Mouse (Mus musculus) hindbrain, embryonic 14.5 days (tissue): ENCODE measurements around the gene Dalrd3. TPM values are rescaled to one million over a fixed set of nuclear protein-coding genes. Genes with fewer than 3 reads are reported as not detected.

Experiments
- ATAC-seq: fragments of 200-750 bp; cut with Nextera tagmentation; 2 replicates; pipeline ENCODE4 v1.8.0; 2017; ENCODE audit warnings: moderate number of reproducible peaks, mild to moderate bottlenecking, moderate TSS enrichment, moderate library complexity; ENCODE audit not compliant: low FRiP score
- DNase-seq: peaks from one replicate; pipeline ENCODE4 v3.0.0-alpha.2; 2015; ENCODE audit warnings: low spot score
- H3K27ac ChIP-seq: fragments of 300-500 bp; sonication (generic); 2 replicates; pipeline ENCODE4 v1.5.1; 2014; ENCODE audit warnings: mild to moderate bottlenecking, moderate library complexity
- H3K27me3 ChIP-seq: fragments of 300-500 bp; sonication (generic); 2 replicates; pipeline ENCODE4 v1.6.1; 2014; ENCODE audit warnings: mild to moderate bottlenecking, low read length, mixed read lengths; ENCODE audit not compliant: control insufficient read depth, insufficient read depth
- H3K36me3 ChIP-seq: fragments of 300-500 bp; sonication (generic); replicated peaks from 2 replicates; pipeline ENCODE4 v1.6.1; 2014; ENCODE audit not compliant: control insufficient read depth, insufficient read depth
- H3K4me1 ChIP-seq: fragments of 300-500 bp; sonication (generic); replicated peaks from 2 replicates; pipeline ENCODE4 v1.6.1; 2014; ENCODE audit warnings: antibody characterized with exemption, low read length, mixed read lengths; ENCODE audit not compliant: control insufficient read depth, insufficient read depth
- H3K4me2 ChIP-seq: fragments of 300-500 bp; sonication (generic); replicated peaks from 2 replicates; pipeline ENCODE4 v1.6.1; 2014; ENCODE audit warnings: mild to moderate bottlenecking, moderate library complexity
- H3K4me3 ChIP-seq: fragments of 300-500 bp; sonication (generic); replicated peaks from 2 replicates; pipeline ENCODE4 v1.5.1; 2014; ENCODE audit warnings: mild to moderate bottlenecking, low read length
- H3K9ac ChIP-seq: fragments of 300-500 bp; sonication (generic); 2 replicates; pipeline ENCODE4 v1.6.1; 2014
- H3K9me3 ChIP-seq: fragments of 300-500 bp; sonication (generic); 2 replicates; pipeline ENCODE4 v1.6.1; 2016; ENCODE audit warnings: low read length; ENCODE audit not compliant: control insufficient read depth
- WGBS: fragments of 180-500 bp; shearing (Covaris S2); extraction: QIAGEN DNeasy Blood & Tissue Kit; methylation state at CpG from one replicate; pipeline ENCODE4 v1.1.7; 2014; 5-methylcytosine and 5-hydroxymethylcytosine counted together
- polyA plus RNA-seq: library from polyadenylated mRNA; unstranded; fragments of >200 nt; fragmentation: Nextera tagmentation; extraction: Ambion mirVana; gene quantifications from 2 replicates; pipeline ENCODE4 v1.2.1, GENCODE M21; 2014

Gene Dalrd3
- polyA plus RNA-seq, 1 experiment from 2014 or later = 242 TPM

- H3K27me3 ChIP-seq = no peaks in the 10 kb centered on the region
- peak within 1 kb of the TSS; percentile 84 for H3K9ac ChIP-seq
- peak within 1 kb of the TSS; percentile 95 for H3K27ac ChIP-seq
- peak within 1 kb of the TSS; percentile 63 for H3K4me3 ChIP-seq
- peak; percentile 94 for DNase-seq
- no peaks in the 10 kb centered on the region for H3K9me3 ChIP-seq
- peak within 1 kb of the TSS; percentile 84 for H3K4me2 ChIP-seq
- peak; percentile 97 for ATAC-seq
- peaks cover 47% of the 10 kb centered on the region for H3K36me3 ChIP-seq
- WGBS = 3% methylated on average over 51 of the region's 51 CpGs
- peaks cover 48% of the 10 kb centered on the region for H3K4me1 ChIP-seq
Measured at GRCm38 (mm10) chr9:108578545-108579343, 9.1 kb downstream of the Dalrd3 start, which contains the start of gene Wdr6. Gene Wdr6, minus strand, starts transcription at chr9:108578739.

- Histone ChIP-seq H3K9me3 (no peaks in the 10 kb centered on the region), H3K9ac (peak overlapping the region; percentile 59), H3K36me3 (peaks cover 42% of the 10 kb centered on the region), H3K4me3 (peak overlapping the region; percentile 63), H3K27me3 (no peaks in the 10 kb centered on the region), H3K27ac (peak overlapping the region; percentile 95), H3K4me2 (peak overlapping the region; percentile 84), H3K4me1 (peaks cover 42% of the 10 kb centered on the region)
- no peak for ATAC-seq
- no peak for DNase-seq
- 62% methylated on average over 5 of the region's 5 CpGs for WGBS
Measured at GRCm38 (mm10) chr9:108579344-108579690, 9.6 kb downstream of the Dalrd3 start.

GRCm38 (mm10) chr9:108587571-108588180 lies 18.0 kb downstream of the Dalrd3 start:
- Histone ChIP-seq H3K4me3 (peak overlapping the region; percentile 5; the same call in 1 of the 2 replicates), H3K4me2 (peak overlapping the region; percentile 50), H3K9ac (peak overlapping the region; percentile 37), H3K9me3 (no peaks in the 10 kb centered on the region), H3K36me3 (peaks cover 8% of the 10 kb centered on the region; the same call in 1 of the 2 replicates), H3K27ac (peak overlapping the region; percentile 98), H3K27me3 (no peaks in the 10 kb centered on the region), H3K4me1 (peaks cover 34% of the 10 kb centered on the region)
- under 1% methylated on average over 14 of the region's 14 CpGs for WGBS
- ATAC-seq (peak; percentile 97), DNase-seq (peak; percentile 90)

- H3K27ac ChIP-seq = peak overlapping the region; percentile 98
- no peak overlapping the region for H3K9ac ChIP-seq
- peaks cover 34% of the 10 kb centered on the region for H3K4me1 ChIP-seq
- H3K36me3 ChIP-seq = peaks cover 5% of the 10 kb centered on the region; the same call in 1 of the 2 replicates
- ATAC-seq (no peak), DNase-seq (no peak)
- 72% methylated on average over 5 of the region's 5 CpGs for WGBS
- H3K4me2 ChIP-seq = no peak overlapping the region
- H3K27me3 ChIP-seq = no peaks in the 10 kb centered on the region
- no peak overlapping the region for H3K4me3 ChIP-seq
- H3K9me3 ChIP-seq = no peaks in the 10 kb centered on the region
Measured at GRCm38 (mm10) chr9:108589229-108589628, 19.5 kb downstream of the Dalrd3 start.

GRCm38 (mm10) chr9:108591462-108591861 lies 21.8 kb downstream of the Dalrd3 start:
- Histone ChIP-seq H3K9me3 (no peaks in the 10 kb centered on the region), H3K27ac (no peak overlapping the region), H3K4me3 (no peak overlapping the region), H3K9ac (no peak overlapping the region), H3K4me1 (peaks cover 32% of the 10 kb centered on the region), H3K27me3 (no peaks in the 10 kb centered on the region), H3K4me2 (no peak overlapping the region), H3K36me3 (peaks cover 5% of the 10 kb centered on the region; the same call in 1 of the 2 replicates)
- WGBS = 74% methylated on average over 4 of the region's 4 CpGs
- DNase-seq = no peak
- ATAC-seq = no peak

- DNase-seq = no peak
- no peak for ATAC-seq
- Histone ChIP-seq H3K4me2 (no peak overlapping the region), H3K4me3 (no peak overlapping the region), H3K4me1 (peaks cover 15% of the 10 kb centered on the region; the same call in 1 of the 2 replicates), H3K36me3 (0 out of 2 replicates have a peak, but pooled peaks cover 5% of the 10 kb centered on the region), H3K9me3 (no peaks in the 10 kb centered on the region), H3K27ac (no peak overlapping the region), H3K27me3 (no peaks in the 10 kb centered on the region), H3K9ac (no peak overlapping the region)
- WGBS = 87% methylated on average over 3 of the region's 3 CpGs
Measured at GRCm38 (mm10) chr9:108594354-108594753, 24.7 kb downstream of the Dalrd3 start.

- Histone ChIP-seq H3K4me3 (peak within 1 kb of the TSS; percentile 81), H3K36me3 (0 out of 2 replicates have a peak, but pooled peaks cover 4% of the 10 kb centered on the region), H3K27me3 (no peaks in the 10 kb centered on the region), H3K9me3 (no peaks in the 10 kb centered on the region), H3K4me1 (peaks cover 14% of the 10 kb centered on the region; the same call in 1 of the 2 replicates), H3K27ac (peak within 1 kb of the TSS; percentile 83), H3K4me2 (peak within 1 kb of the TSS; percentile 94), H3K9ac (peak within 1 kb of the TSS; percentile 79)
- DNase-seq (peak; percentile 71), ATAC-seq (peak; percentile 75)
- 1% methylated on average over 67 of the region's 69 CpGs for WGBS
Measured at GRCm38 (mm10) chr9:108596998-108597764, 27.5 kb downstream of the Dalrd3 start, which contains the start of gene P4htm. Gene P4htm, minus strand, starts transcription at chr9:108597667.

GRCm38 (mm10) chr9:108599021-108599566 lies 29.4 kb downstream of the Dalrd3 start:
- WGBS = 78% methylated on average over 4 of the region's 4 CpGs
- no peak for DNase-seq

More at GRCm38 (mm10) chr9:108599021-108599566, 29.4 kb downstream of the Dalrd3 start:
- no peak overlapping the region for H3K27ac ChIP-seq
- H3K4me3 ChIP-seq = no peak overlapping the region
- H3K4me2 ChIP-seq = no peak overlapping the region
- peaks cover 22% of the 10 kb centered on the region for H3K36me3 ChIP-seq
- no peak for ATAC-seq
- no peaks in the 10 kb centered on the region for H3K27me3 ChIP-seq
- peaks cover 14% of the 10 kb centered on the region; the same call in 1 of the 2 replicates for H3K4me1 ChIP-seq
- no peak overlapping the region for H3K9ac ChIP-seq
- H3K9me3 ChIP-seq = no peaks in the 10 kb centered on the region
